Mouse (Mus musculus): Measurements from ENCODE around the gene 4933415A04Rik. TPM values are rescaled to one million over a fixed set of nuclear protein-coding genes. Genes with fewer than 3 reads are reported as not detected.

4933415A04Rik gene
- polyA plus RNA-seq, 1 experiment from 2014 or later, result 8.5 TPM

DNA sequence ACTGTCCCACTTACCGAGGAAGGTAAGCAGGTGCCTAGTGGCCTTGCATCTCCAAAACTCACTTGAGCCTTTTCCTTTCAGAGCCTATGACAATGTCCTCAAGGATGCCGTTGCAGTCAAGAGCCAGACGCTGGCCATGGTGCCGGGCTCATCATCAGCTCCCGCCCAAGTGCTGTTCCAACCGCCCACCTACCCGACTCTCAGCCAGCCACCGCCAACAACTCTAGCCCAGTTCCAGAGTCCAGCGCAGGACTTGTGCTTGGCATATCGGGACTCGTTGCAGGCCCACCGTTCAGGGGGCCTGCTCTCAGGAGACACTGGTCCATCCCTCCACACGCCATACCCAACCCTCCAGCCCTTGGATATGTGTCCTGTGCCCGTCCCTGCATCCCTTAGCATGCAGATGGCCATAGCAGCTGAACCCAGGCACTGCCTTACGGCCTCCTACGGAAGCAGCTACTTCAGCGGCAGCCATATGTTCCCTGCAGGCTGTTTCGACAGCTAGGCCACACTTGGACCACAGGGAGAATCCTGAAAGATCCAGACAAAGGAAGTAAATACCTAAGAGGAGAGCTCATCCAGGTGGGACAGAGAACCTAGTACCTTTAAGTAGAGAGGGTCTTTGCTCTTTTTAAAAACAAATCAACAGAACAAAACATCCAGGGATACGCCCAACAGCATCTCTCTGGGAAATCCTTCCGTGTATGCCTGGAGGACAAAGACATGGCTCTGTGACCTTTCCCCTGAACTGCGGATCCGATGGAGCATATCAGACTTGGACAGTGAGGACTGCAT lies 1.4 kb upstream of the 4933415A04Rik start:
- Histone ChIP-seq H3K4me1 (replicated peaks; ENCODE audit: control insufficient read depth, insufficient read depth, low read length) (no peaks in the 10 kb centered on the region), H3K4me2 (ENCODE audit: low read depth, low read length, severe bottlenecking) (no peak overlapping the region), H3K27ac (ENCODE audit: low read depth, low read length) (no peak overlapping the region), H3K36me3 (ENCODE audit: control insufficient read depth, insufficient read depth, low read length) (peaks cover 3% of the 10 kb centered on the region), H3K9me3 (ENCODE audit: control insufficient read depth, low read length) (no peaks in the 10 kb centered on the region), H3K9ac (ENCODE audit: low read length) (no peak overlapping the region), H3K27me3 (ENCODE audit: control insufficient read depth, insufficient read depth, low read length) (no peaks in the 10 kb centered on the region), H3K4me3 (ENCODE audit: low read depth, low read length) (no peak overlapping the region)
- DNase-seq (ENCODE audit: low spot score) (no peak), ATAC-seq (replicated peaks; ENCODE audit: low FRiP score) (no peak)
- WGBS, result 91% methylated on average over 22 of the region's 22 CpGs

DNA sequence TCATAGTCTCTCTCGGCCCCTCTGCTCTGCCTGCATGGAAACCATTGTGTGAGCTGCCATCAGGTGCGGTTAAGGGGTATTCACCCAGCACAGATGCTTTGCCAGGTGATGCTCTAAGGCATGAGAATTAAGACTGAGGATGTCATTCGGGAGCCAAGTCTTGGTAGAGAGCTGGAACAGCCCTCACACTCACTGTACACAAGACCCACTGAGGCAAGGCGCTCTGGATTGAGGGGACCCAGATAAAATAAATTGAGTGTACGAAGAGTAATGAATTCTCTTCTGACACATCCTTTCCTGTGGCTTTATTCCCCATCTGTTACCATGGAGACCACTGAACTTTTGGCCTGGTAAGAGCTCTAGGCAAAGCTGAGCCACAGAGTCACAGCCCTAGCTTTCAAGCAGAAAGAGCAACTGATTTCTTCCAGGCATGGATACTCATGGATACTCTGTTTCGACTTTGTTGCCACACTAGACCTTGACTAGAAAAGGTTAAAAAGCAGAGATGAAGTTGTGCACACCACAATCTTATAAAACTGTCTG lies 2.8 kb downstream of the 4933415A04Rik start:
- H3K4me1 ChIP-seq (replicated peaks; ENCODE audit: control insufficient read depth, insufficient read depth, low read length), result no peaks in the 10 kb centered on the region
- no peaks in the 10 kb centered on the region for H3K9me3 ChIP-seq (ENCODE audit: control insufficient read depth, low read length)
- 78% methylated on average over 6 of the region's 6 CpGs for WGBS
- H3K4me2 ChIP-seq (ENCODE audit: low read depth, low read length, severe bottlenecking), result no peak overlapping the region
- no peak overlapping the region for H3K27ac ChIP-seq (ENCODE audit: low read depth, low read length)
- no peak for DNase-seq (ENCODE audit: low spot score)
- ATAC-seq (replicated peaks; ENCODE audit: low FRiP score), result no peak
- H3K36me3 ChIP-seq (ENCODE audit: control insufficient read depth, insufficient read depth, low read length), result peaks cover 3% of the 10 kb centered on the region
- H3K4me3 ChIP-seq (ENCODE audit: low read depth, low read length), result no peak overlapping the region
- H3K27me3 ChIP-seq (ENCODE audit: control insufficient read depth, insufficient read depth, low read length), result no peaks in the 10 kb centered on the region
- no peak overlapping the region for H3K9ac ChIP-seq (ENCODE audit: low read length)

DNA sequence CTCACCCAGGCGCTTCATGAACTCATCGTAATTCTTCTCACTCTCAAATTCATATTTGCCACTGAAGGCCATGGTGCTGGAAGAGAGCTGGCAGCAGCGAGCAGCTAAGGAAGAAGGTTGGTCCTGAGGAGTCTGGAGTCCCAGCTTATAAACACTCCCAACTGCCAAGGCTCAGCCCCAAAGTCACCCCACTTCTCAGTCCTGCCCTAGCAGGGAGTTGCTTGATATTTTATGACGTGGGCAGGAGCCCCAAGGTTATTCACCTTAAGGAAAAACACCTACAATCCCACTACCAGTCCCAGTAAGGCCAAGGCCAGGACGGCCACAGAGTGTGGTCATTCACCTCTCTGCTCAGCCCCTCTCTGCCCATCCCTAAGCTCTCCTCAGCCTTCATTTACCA lies 14.6 kb downstream of the 4933415A04Rik start, which contains the start of gene Fabp6:
TSS of gene Fabp6 (minus strand) at position 101 of the 400 bp plus-strand sequence.
- Histone ChIP-seq H3K36me3 (ENCODE audit: control insufficient read depth, insufficient read depth, low read length) (no peaks in the 10 kb centered on the region), H3K27me3 (ENCODE audit: control insufficient read depth, insufficient read depth, low read length) (no peaks in the 10 kb centered on the region), H3K4me2 (ENCODE audit: low read depth, low read length, severe bottlenecking) (no peak within 1 kb of the TSS), H3K9me3 (ENCODE audit: control insufficient read depth, low read length) (no peaks in the 10 kb centered on the region), H3K4me1 (replicated peaks; ENCODE audit: control insufficient read depth, insufficient read depth, low read length) (no peaks in the 10 kb centered on the region), H3K4me3 (ENCODE audit: low read depth, low read length) (no peak within 1 kb of the TSS), H3K9ac (ENCODE audit: low read length) (no peak within 1 kb of the TSS), H3K27ac (ENCODE audit: low read depth, low read length) (no peak within 1 kb of the TSS)
- DNase-seq (ENCODE audit: low spot score) (no peak), ATAC-seq (replicated peaks; ENCODE audit: low FRiP score) (no peak)
- WGBS, result 88% methylated on average over 5 of the region's 5 CpGs

DNA sequence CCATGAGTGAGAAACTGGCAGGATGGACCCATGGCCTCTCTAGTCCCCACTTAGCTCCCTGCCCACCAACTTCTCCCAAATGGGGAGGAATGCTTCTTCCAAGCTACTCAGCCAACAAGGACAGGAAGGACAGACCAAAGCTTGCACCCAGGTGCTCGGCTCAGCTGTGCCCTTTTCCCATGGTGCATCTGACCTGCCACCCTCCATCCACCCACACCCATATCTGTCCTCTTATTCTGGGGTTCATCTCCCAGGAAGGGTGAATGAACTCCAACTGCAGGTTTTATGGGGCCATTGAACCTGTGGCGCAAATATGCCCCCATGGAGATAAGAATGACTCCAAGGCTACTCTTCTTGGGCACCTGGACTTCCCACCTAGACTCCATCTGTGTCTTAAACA lies 17.4 kb downstream of the 4933415A04Rik start:
- no peak overlapping the region for H3K4me3 ChIP-seq (ENCODE audit: low read depth, low read length)
- DNase-seq (ENCODE audit: low spot score), result no peak
- no peaks in the 10 kb centered on the region for H3K36me3 ChIP-seq (ENCODE audit: control insufficient read depth, insufficient read depth, low read length)
- no peaks in the 10 kb centered on the region for H3K9me3 ChIP-seq (ENCODE audit: control insufficient read depth, low read length)
- H3K4me2 ChIP-seq (ENCODE audit: low read depth, low read length, severe bottlenecking), result no peak overlapping the region
- WGBS, result 82% methylated on average over 2 of the region's 2 CpGs
- H3K27me3 ChIP-seq (ENCODE audit: control insufficient read depth, insufficient read depth, low read length), result no peaks in the 10 kb centered on the region
- H3K27ac ChIP-seq (ENCODE audit: low read depth, low read length), result no peak overlapping the region
- no peaks in the 10 kb centered on the region for H3K4me1 ChIP-seq (replicated peaks; ENCODE audit: control insufficient read depth, insufficient read depth, low read length)
- H3K9ac ChIP-seq (ENCODE audit: low read length), result no peak overlapping the region
- ATAC-seq (replicated peaks; ENCODE audit: low FRiP score), result no peak

DNA sequence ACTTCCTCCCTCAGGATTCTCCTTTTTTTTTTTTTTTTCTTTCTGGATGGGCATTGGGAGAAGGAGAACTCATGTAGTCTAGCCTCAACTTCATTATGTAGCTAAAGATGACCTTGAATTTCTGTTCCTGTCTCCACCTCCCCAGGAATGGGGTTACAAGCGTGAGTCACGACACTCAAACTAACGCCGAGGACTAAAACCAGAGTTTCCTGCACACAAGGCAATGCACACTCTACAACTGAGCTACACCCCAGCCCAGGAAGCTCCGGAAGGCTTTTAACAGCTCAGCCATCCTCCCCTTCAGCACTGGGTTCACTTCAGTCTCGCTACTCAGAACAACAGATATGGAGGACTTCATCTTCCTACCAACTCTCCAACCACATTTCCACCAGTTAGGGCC lies 18.1 kb downstream of the 4933415A04Rik start:
- Histone ChIP-seq H3K36me3 (ENCODE audit: control insufficient read depth, insufficient read depth, low read length) (no peaks in the 10 kb centered on the region), H3K27me3 (ENCODE audit: control insufficient read depth, insufficient read depth, low read length) (no peaks in the 10 kb centered on the region), H3K4me2 (ENCODE audit: low read depth, low read length, severe bottlenecking) (no peak overlapping the region), H3K4me1 (replicated peaks; ENCODE audit: control insufficient read depth, insufficient read depth, low read length) (no peaks in the 10 kb centered on the region), H3K9me3 (ENCODE audit: control insufficient read depth, low read length) (no peaks in the 10 kb centered on the region), H3K27ac (ENCODE audit: low read depth, low read length) (no peak overlapping the region), H3K4me3 (ENCODE audit: low read depth, low read length) (no peak overlapping the region), H3K9ac (ENCODE audit: low read length) (no peak overlapping the region)
- 91% methylated on average over 6 of the region's 6 CpGs for WGBS
- ATAC-seq (replicated peaks; ENCODE audit: low FRiP score) (no peak), DNase-seq (ENCODE audit: low spot score) (no peak)

DNA sequence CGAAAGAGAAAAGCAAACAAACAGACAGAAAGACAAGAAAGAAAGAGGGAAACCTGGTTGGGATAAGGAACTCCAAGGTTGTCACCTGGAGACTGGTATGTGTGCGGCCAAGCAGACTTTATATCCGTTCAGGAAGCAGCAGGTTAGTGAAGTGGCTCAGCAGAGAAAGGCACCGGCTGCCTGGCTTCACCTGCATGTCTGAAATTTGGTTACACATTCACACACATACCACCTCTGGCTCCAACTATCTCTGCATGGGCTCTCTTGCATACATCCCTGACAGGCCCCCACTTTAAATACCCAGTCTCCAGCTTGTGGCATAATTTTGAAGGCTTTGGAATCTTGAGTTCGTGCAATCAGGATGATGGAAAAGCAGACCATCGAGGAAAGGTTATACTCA lies 19.0 kb downstream of the 4933415A04Rik start:
- Histone ChIP-seq H3K4me3 (ENCODE audit: low read depth, low read length) (no peak overlapping the region), H3K36me3 (ENCODE audit: control insufficient read depth, insufficient read depth, low read length) (no peaks in the 10 kb centered on the region), H3K27me3 (ENCODE audit: control insufficient read depth, insufficient read depth, low read length) (no peaks in the 10 kb centered on the region), H3K9ac (ENCODE audit: low read length) (no peak overlapping the region), H3K9me3 (ENCODE audit: control insufficient read depth, low read length) (no peaks in the 10 kb centered on the region), H3K4me2 (ENCODE audit: low read depth, low read length, severe bottlenecking) (no peak overlapping the region), H3K4me1 (replicated peaks; ENCODE audit: control insufficient read depth, insufficient read depth, low read length) (0 out of 2 replicates have a peak, but pooled peaks cover 3% of the 10 kb centered on the region), H3K27ac (ENCODE audit: low read depth, low read length) (no peak overlapping the region)
- DNase-seq (ENCODE audit: low spot score), result no peak
- no peak for ATAC-seq (replicated peaks; ENCODE audit: low FRiP score)
- 87% methylated on average over 6 of the region's 6 CpGs for WGBS

DNA sequence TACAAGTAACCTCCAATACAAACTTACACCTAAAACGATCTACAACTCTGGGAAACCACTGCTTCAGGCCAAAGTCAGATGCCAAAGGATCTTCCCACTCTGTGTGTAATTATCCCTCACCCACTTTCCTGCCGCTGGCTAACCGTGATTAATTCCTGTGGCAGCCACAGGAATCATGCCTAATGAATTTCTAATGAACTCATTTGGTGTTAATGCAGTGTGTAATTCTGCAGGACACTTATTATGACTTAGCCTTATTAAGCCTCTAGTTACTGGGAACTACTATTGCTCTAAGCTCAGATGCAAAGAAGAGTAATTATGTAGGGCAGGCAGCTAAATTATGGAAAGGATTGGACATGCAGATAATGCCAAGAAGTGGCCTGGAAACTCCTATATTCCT lies 21.6 kb downstream of the 4933415A04Rik start:
- Histone ChIP-seq H3K36me3 (ENCODE audit: control insufficient read depth, insufficient read depth, low read length) (no peaks in the 10 kb centered on the region), H3K27me3 (ENCODE audit: control insufficient read depth, insufficient read depth, low read length) (no peaks in the 10 kb centered on the region), H3K27ac (ENCODE audit: low read depth, low read length) (no peak overlapping the region), H3K9ac (ENCODE audit: low read length) (no peak overlapping the region), H3K4me3 (ENCODE audit: low read depth, low read length) (no peak overlapping the region), H3K9me3 (ENCODE audit: control insufficient read depth, low read length) (no peaks in the 10 kb centered on the region), H3K4me1 (replicated peaks; ENCODE audit: control insufficient read depth, insufficient read depth, low read length) (peaks cover 6% of the 10 kb centered on the region; the same call in 1 of the 2 replicates), H3K4me2 (ENCODE audit: low read depth, low read length, severe bottlenecking) (no peak overlapping the region)
- 52% methylated on average over 3 of the region's 3 CpGs for WGBS
- no peak for DNase-seq (ENCODE audit: low spot score)
- no peak for ATAC-seq (replicated peaks; ENCODE audit: low FRiP score)

DNA sequence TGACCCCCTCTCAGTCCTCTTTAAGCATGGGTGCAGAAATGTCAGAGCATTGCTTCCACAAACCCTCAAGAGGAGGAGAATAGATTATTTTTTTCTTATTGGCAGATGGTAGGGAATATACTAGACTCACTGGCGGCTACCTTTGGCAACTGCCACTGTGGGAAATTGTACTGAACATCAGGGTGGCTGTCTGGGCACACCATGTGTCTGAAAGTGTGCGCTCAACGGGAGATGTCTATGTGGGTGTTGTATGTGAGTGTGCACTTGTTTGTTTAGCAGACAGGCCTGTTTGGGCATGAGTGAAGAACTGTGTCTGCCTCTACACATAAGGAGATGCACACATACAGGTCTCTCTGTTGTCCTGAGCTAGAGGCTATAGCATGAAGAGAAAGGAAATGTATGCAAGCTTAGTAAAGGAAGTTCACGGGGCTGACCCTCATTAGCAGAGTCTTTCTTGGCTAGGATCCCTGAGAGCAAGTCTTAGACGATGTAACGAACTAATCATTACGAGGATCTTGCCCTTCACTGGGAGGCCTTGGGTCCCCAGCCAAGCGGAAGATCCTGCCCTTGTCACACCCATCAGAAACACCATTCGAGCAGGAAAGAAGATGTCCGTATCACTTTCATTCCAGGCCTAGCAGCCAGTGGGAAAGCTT lies 23.3 kb downstream of the 4933415A04Rik start:
- Histone ChIP-seq H3K4me3 (ENCODE audit: low read depth, low read length) (no peak overlapping the region), H3K4me2 (ENCODE audit: low read depth, low read length, severe bottlenecking) (no peak overlapping the region), H3K27ac (ENCODE audit: low read depth, low read length) (no peak overlapping the region), H3K36me3 (ENCODE audit: control insufficient read depth, insufficient read depth, low read length) (no peaks in the 10 kb centered on the region), H3K4me1 (replicated peaks; ENCODE audit: control insufficient read depth, insufficient read depth, low read length) (peaks cover 6% of the 10 kb centered on the region; the same call in 1 of the 2 replicates), H3K27me3 (ENCODE audit: control insufficient read depth, insufficient read depth, low read length) (no peaks in the 10 kb centered on the region), H3K9ac (ENCODE audit: low read length) (no peak overlapping the region), H3K9me3 (ENCODE audit: control insufficient read depth, low read length) (no peaks in the 10 kb centered on the region)
- ATAC-seq (replicated peaks; ENCODE audit: low FRiP score) (no peak), DNase-seq (ENCODE audit: low spot score) (no peak)
- 52% methylated on average over 10 of the region's 10 CpGs for WGBS
